Mouse (Mus musculus) G1E (cell line): ENCODE results near the gene Csf2rb2.

ENCODE experiments used
- CTCF ChIP-seq: IDR thresholded peaks from 2 replicates; pipeline ENCODE4 v1.5.1; 2012; ENCODE audit warnings: low read depth, low read length, inconsistent platforms, mixed read lengths
- GATA1 ChIP-seq: IDR thresholded peaks from 2 replicates; pipeline ENCODE4 v1.6.1; 2012; ENCODE audit warnings: borderline replicate concordance, low read length, inconsistent platforms, mixed read lengths
- POLR2AphosphoS5 ChIP-seq: IDR thresholded peaks from 2 replicates; pipeline ENCODE4 v1.6.1; 2012; ENCODE audit warnings: low read depth, low read length, inconsistent platforms; ENCODE audit not compliant: insufficient replicate concordance

- TF ChIP-seq GATA1 (no peak), CTCF (no peak), POLR2AphosphoS5 (no peak)
Observed at GRCm38 (mm10) chr15:78324294-78324693, 18.8 kb upstream of the Csf2rb2 start.
